Mouse (Mus musculus): ENCODE measurements around the gene Ube2v1.
A peak's percentile ranks its signal among the peaks of the same experiment; 100 is the strongest.

Ube2v1 gene

DNA sequence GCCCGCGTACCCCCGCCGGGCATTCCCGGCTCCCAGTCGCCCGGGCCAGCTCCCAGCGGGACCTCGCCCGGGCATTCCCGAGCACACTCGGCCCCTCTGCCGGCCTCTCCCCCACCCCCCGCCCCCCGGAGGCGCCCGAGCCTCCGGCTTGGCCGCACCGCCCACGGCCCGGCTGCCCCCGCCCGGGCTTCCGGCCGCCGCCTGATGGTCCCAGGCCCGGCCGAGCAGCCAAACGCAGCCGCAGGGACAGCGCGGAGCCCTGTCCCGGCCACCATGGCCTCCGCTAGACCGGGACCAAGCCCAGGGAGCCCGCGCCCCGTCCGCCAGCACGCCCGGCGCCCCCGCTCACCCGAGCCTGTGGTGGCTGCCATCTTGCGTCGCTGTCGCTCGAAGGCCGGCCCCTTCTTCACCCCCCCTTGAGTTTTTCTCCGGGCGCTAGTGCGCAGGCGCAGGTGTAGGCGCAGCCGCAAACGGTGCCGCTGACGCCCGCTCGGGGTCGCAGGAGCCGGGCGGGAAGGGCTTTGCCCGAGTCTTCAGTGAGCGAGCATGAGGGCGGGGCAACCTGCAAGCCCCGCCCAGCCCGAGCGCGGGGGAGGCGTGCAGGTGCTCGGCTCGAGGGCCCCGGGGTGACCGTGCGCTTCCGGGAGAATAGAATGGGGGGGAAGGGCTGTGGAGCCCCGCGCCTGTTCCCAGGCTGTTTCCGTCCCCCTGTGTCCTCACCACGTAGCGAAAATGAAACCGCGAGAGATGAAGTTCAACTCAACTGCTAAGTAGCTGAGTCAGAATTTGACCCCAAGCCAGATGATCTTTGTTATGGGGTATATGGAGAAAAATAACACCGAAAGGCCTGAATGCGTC is at the start of gene Ube2v1:
Gene Ube2v1, minus strand, starts transcription at position 505 of the 858 bp plus-strand sequence.
- DNase-seq, result peak; percentile 98

DNA sequence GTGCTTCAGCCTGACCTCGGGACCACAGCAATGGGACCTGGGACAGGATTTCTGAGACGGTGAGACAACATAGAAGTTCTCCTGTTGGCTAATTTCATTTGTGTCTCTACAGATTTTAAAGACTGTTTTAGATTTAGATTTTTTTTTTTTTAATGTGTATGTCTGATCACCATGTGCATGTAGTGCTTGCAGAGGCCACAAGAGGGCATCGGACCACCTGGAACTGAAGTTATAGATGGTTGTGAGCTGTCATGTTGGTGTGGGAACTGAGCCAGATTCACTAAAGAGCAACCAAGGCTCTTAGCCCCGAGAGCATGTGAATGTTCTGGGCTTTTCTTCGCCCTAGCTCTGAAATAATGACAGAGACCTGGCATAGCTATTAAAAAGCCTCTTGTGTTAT is 48.8 kb upstream of the Ube2v1 start:
- peak; percentile 24 for DNase-seq

GRCm38 (mm10) chr2:167679902-167680430 is 48.1 kb upstream of the Ube2v1 start:
- DNase-seq, result peak; percentile 73

DNA sequence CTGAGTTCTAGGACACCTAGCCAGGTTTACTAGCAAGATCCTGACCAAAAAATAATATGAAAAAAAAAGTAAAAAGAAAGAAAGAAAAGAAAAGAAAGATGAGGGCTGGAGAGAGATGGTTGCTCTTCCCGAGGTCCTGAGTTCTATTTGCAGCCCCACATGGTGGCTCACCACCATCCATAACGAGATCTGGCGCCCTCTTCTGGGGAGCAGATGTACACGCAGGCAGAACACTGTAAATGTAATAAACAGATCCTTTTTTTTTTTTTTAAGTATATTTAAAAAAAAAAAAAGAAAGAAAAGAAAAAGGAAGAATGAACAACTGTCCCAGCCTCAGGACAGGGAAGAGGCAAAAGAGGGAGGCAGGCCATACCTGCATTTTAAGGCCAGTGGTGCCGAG is 46.7 kb upstream of the Ube2v1 start:
- no peak for DNase-seq

- DNase-seq, result no peak
These were observed 43.4 kb upstream of the Ube2v1 start for GRCm38 (mm10) chr2:167675120-167675909.

GRCm38 (mm10) chr2:167672212-167672685 is 40.4 kb upstream of the Ube2v1 start:
- DNase-seq, result no peak

DNA sequence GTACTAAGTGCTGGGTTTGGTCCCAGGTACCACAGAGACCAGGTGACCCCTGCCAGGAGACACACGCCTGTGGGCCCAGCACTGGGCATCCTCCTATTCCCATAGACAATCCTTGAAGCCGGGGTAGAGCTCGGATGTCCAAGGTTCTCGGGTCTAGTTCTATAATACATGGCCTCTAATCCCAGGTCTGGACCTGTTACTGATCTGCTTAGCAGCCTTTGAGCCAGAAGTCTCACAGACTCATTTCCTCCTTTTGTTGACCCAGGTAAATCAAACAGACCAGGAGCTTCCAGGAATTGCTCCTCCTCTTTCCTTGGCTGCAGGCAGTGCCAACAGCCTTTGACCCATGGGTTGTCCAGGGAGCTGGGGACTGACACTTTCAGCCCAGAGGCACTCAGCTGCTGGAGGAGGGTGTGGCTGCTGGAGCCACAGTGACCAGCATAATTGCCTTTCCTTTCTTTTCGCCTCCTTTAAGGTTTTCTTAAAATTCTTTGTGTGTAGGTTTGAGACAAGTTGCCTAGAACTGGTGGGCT is 39.3 kb upstream of the Ube2v1 start:
- DNase-seq, result no peak

- DNase-seq, result no peak
These were observed 37.5 kb upstream of the Ube2v1 start for GRCm38 (mm10) chr2:167669398-167669797.

DNA sequence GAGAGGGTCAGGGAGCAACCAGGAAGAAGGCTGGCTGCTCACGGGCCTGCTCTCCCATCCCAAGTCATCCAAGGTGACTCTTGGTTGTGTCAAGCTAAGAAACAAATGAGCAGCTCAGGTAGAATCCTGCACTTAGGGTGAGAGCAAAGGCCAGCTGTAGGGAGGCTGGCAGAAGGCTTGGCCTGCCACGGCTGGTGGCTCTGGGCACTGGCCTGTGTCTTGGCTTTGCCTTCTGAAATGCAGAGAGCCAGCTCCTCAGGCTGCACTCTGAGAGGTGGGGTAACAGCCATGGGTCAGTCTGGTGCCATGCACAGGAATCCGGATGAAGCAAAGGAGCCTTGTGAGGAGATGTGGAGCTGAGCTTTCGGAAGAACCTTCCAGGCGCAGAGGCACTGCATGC is 36.5 kb upstream of the Ube2v1 start:
- DNase-seq, result no peak

- DNase-seq, result no peak
These were observed 34.2 kb upstream of the Ube2v1 start for GRCm38 (mm10) chr2:167665972-167666713.

DNA sequence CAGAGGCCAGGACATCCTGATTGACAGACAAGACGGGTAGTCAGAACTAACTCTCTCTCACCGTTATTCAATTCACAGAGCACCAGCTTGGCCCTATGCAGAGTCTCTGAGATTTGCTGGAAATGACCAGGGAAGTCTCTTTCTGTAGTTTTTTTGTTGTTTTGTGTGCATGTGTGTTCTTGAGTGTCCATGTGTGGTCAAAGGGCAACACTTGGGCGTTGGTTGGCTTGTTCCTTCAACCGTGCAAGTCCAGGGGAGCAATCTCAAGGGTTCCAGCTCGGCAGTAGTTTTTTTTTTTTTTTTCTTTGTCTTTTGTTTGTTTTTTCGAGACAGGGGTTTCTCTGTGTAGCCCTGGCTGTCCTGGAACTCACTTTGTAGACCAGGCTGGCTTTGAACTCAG is 30.8 kb upstream of the Ube2v1 start:
- no peak for DNase-seq

- DNase-seq, result peak; percentile 91
These were observed 29.6 kb upstream of the Ube2v1 start, which contains the start of gene Gm20431 for GRCm38 (mm10) chr2:167661270-167662203. Gm20431 (minus strand) TSS chr2:167661496.

- no peak for DNase-seq
These were observed 28.7 kb upstream of the Ube2v1 start for GRCm38 (mm10) chr2:167660611-167660971.

GRCm38 (mm10) chr2:167659847-167660610 is 28.1 kb upstream of the Ube2v1 start:
- DNase-seq, result no peak

DNA sequence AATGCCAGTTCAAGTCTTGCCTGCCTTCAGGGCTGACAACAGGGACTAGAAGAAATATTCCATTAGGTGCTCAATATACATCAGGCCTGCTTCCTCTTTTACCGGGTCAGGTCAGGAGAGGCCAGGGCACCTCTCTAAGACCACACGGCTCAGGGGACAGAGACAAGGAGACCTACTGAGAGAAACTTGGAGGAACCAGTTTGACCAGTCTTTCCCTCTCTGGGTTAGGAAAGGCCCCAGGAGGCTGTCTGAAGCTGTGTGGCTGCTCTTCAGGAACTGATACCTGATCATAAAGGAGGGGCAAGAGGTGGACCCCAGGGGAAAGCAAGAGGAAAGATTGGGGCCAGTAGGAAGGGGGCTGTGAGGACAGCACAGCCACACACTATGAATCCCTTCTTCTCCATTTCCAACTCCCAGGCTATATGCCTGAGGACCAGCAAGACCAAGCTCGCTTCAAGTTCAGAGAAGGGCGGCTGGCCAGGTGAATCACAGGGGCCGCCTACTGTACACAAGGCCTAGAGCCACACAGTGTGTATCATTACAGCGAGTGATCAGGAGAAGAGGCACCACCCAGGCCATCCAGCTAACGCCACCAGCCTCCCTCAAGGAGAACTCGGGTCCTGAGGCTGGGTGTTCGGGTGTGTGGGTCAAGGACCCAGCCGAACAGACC is 27.4 kb upstream of the Ube2v1 start:
- no peak for DNase-seq

GRCm38 (mm10) chr2:167658712-167659111 is 26.8 kb upstream of the Ube2v1 start:
- DNase-seq, result no peak

- DNase-seq, result no peak
These were observed 26.1 kb upstream of the Ube2v1 start for GRCm38 (mm10) chr2:167657973-167658372.

- no peak for DNase-seq
These were observed 25.0 kb upstream of the Ube2v1 start for GRCm38 (mm10) chr2:167656629-167657478.
